7 mouse cellular contexts compared by ENCODE assay signal in genomic region chr2:164787032-164787431, GRCm38 (mm10). TPM values are rescaled to one million over a fixed set of nuclear protein-coding genes. Genes with fewer than 3 reads are reported as not detected.
DNase-seq lines count a peak whose midpoint lies in the region; ATAC-seq lines count a peak whose summit lies in the region.

No protein-coding gene starts in this region.

- DNase-seq in lung, postnatal 14 days: no peak
- no peak for DNase-seq in urinary bladder, adult 18-20 months (ENCODE audit: low spot score in 2 of 2)
- DNase-seq in adrenal gland, postnatal 10 days: no peak

- WGBS in lung, embryonic 15.5 days: 80% methylated on average over 3 of the region's 3 CpGs
- WGBS in heart, embryonic 16.5 days: 65% methylated on average over 3 of the region's 3 CpGs
- 63% methylated on average over 3 of the region's 3 CpGs for WGBS in liver, embryonic 15.5 days (ENCODE audit: insufficient replicate concordance)
- WGBS in stomach, embryonic 16.5 days: 83% methylated on average over 3 of the region's 3 CpGs

- peak overlapping the region; percentile 90 for H3K4me2 ChIP-seq in lung, embryonic 15.5 days
- H3K4me2 ChIP-seq in heart, embryonic 16.5 days (ENCODE audit: low read depth, low read length): peak overlapping the region; percentile 73
- H3K4me2 ChIP-seq in liver, embryonic 15.5 days: peak overlapping the region; percentile 99
- peak overlapping the region; percentile 89 for H3K4me2 ChIP-seq in stomach, embryonic 16.5 days (ENCODE audit: low read depth, low read length)

- H3K27me3 ChIP-seq in lung, embryonic 15.5 days: no peaks in the 10 kb centered on the region
- no peaks in the 10 kb centered on the region for H3K27me3 ChIP-seq in heart, embryonic 16.5 days (ENCODE audit: control insufficient read depth, insufficient read depth, low read length)
- H3K27me3 ChIP-seq in liver, embryonic 15.5 days: peaks cover 41% of the 10 kb centered on the region
- H3K27me3 ChIP-seq in stomach, embryonic 16.5 days (ENCODE audit: control insufficient read depth, insufficient read depth, low read length): no peaks in the 10 kb centered on the region

- H3K9ac ChIP-seq in lung, embryonic 15.5 days: peak overlapping the region; percentile 81
- peak overlapping the region; percentile 90 for H3K9ac ChIP-seq in heart, embryonic 16.5 days (ENCODE audit: low read length)
- 0 out of 2 replicates have a peak overlapping the region, but pooled peaks have one; percentile 74 for H3K9ac ChIP-seq in liver, embryonic 15.5 days
- H3K9ac ChIP-seq in stomach, embryonic 16.5 days (ENCODE audit: low read length): peak overlapping the region; percentile 90

- H3K27ac ChIP-seq in lung, embryonic 15.5 days: peak overlapping the region; percentile 26
- H3K27ac ChIP-seq in heart, embryonic 16.5 days (ENCODE audit: low read length): peak overlapping the region; percentile 96
- H3K27ac ChIP-seq in liver, embryonic 15.5 days (replicated peaks): no peak overlapping the region
- peak overlapping the region; percentile 96; the same call in 1 of the 2 replicates for H3K27ac ChIP-seq in stomach, embryonic 16.5 days (ENCODE audit: low read length)

- no peaks in the 10 kb centered on the region for H3K9me3 ChIP-seq in lung, embryonic 15.5 days
- H3K9me3 ChIP-seq in heart, embryonic 16.5 days (replicated peaks; ENCODE audit: control insufficient read depth, low read length): no peaks in the 10 kb centered on the region
- H3K9me3 ChIP-seq in liver, embryonic 15.5 days (replicated peaks): no peaks in the 10 kb centered on the region
- H3K9me3 ChIP-seq in stomach, embryonic 16.5 days (replicated peaks; ENCODE audit: control insufficient read depth, low read length): no peaks in the 10 kb centered on the region

- H3K4me3 ChIP-seq in lung, embryonic 15.5 days: peak overlapping the region; percentile 73
- H3K4me3 ChIP-seq in heart, embryonic 16.5 days (ENCODE audit: low read length): peak overlapping the region; percentile 73
- peak overlapping the region; percentile 68; the same call in 1 of the 2 replicates for H3K4me3 ChIP-seq in liver, embryonic 15.5 days (replicated peaks)
- peak overlapping the region; percentile 74 for H3K4me3 ChIP-seq in stomach, embryonic 16.5 days (replicated peaks; ENCODE audit: low read length)

- H3K4me1 ChIP-seq in lung, embryonic 15.5 days: peaks cover 24% of the 10 kb centered on the region
- peaks cover 26% of the 10 kb centered on the region for H3K4me1 ChIP-seq in heart, embryonic 16.5 days (ENCODE audit: control insufficient read depth, insufficient read depth, low read length)
- H3K4me1 ChIP-seq in liver, embryonic 15.5 days (replicated peaks): peaks cover 55% of the 10 kb centered on the region
- peaks cover 19% of the 10 kb centered on the region for H3K4me1 ChIP-seq in stomach, embryonic 16.5 days (ENCODE audit: control insufficient read depth, insufficient read depth, low read length)

- peaks cover 10% of the 10 kb centered on the region for H3K36me3 ChIP-seq in lung, embryonic 15.5 days
- peaks cover 3% of the 10 kb centered on the region; the same call in 1 of the 2 replicates for H3K36me3 ChIP-seq in heart, embryonic 16.5 days (ENCODE audit: control insufficient read depth, insufficient read depth)
- peaks cover 27% of the 10 kb centered on the region for H3K36me3 ChIP-seq in liver, embryonic 15.5 days (replicated peaks)
- 0 out of 2 replicates have a peak, but pooled peaks cover 6% of the 10 kb centered on the region for H3K36me3 ChIP-seq in stomach, embryonic 16.5 days (ENCODE audit: control insufficient read depth, insufficient read depth, low read length)

- no peak for ATAC-seq in lung, embryonic 15.5 days (ENCODE audit: borderline replicate concordance, extremely low read depth, low FRiP score, low TSS enrichment)
- ATAC-seq in heart, embryonic 16.5 days (replicated peaks; ENCODE audit: extremely low read depth, insufficient read depth, low FRiP score): no peak
- no peak for ATAC-seq in liver, embryonic 15.5 days (ENCODE audit: insufficient read depth)
- ATAC-seq in stomach, embryonic 16.5 days (ENCODE audit: insufficient read depth, low FRiP score): no peak

RNA-seq across cellular contexts. Expression of gene Snx21, which starts 1.4 kb away (rescaled TPM):
- polyA plus RNA-seq in lung, embryonic 15.5 days (2015; fragmentation: Nextera tagmentation; extraction: Ambion mirVana): 24.4 and 27.0 TPM in 2 replicates
- polyA plus RNA-seq in heart, embryonic 16.5 days (2015; fragmentation: Nextera tagmentation; extraction: Ambion mirVana): 40.6 and 45.6 TPM in 2 replicates
- polyA plus RNA-seq in liver, embryonic 15.5 days (2015; fragmentation: Nextera tagmentation; extraction: Ambion mirVana): 5.6 and 7.9 TPM in 2 replicates
- 26.3 and 26.5 TPM in 2 replicates for polyA plus RNA-seq in stomach, embryonic 16.5 days (2015; fragmentation: Nextera tagmentation; extraction: Ambion mirVana)
- total RNA-seq in adrenal gland, postnatal 10 days (2021): 10 to 100 TPM; 36.9 to 39.0 TPM

RNA-seq across cellular contexts. Expression of gene Tnnc2, which starts 7.3 kb away (rescaled TPM):
- 2.0 and 9.7 TPM in 2 replicates for polyA plus RNA-seq in lung, embryonic 15.5 days (2015; fragmentation: Nextera tagmentation; extraction: Ambion mirVana)
- polyA plus RNA-seq in heart, embryonic 16.5 days (2015; fragmentation: Nextera tagmentation; extraction: Ambion mirVana): 6.7 and 28.8 TPM in 2 replicates
- polyA plus RNA-seq in liver, embryonic 15.5 days (2015; fragmentation: Nextera tagmentation; extraction: Ambion mirVana): 27.2 and 51.1 TPM in 2 replicates
- 15.7 and 377 TPM in 2 replicates for polyA plus RNA-seq in stomach, embryonic 16.5 days (2015; fragmentation: Nextera tagmentation; extraction: Ambion mirVana)
- 100 to 1,000 TPM; 221 to 908 TPM for total RNA-seq in adrenal gland, postnatal 10 days (2021)

RNA-seq across cellular contexts. Expression of gene Ube2c, which starts 17.3 kb away (rescaled TPM):
- 554 and 590 TPM in 2 replicates for polyA plus RNA-seq in lung, embryonic 15.5 days (2015; fragmentation: Nextera tagmentation; extraction: Ambion mirVana)
- 388 and 390 TPM in 2 replicates for polyA plus RNA-seq in heart, embryonic 16.5 days (2015; fragmentation: Nextera tagmentation; extraction: Ambion mirVana)
- 682 and 720 TPM in 2 replicates for polyA plus RNA-seq in liver, embryonic 15.5 days (2015; fragmentation: Nextera tagmentation; extraction: Ambion mirVana)
- 332 and 335 TPM in 2 replicates for polyA plus RNA-seq in stomach, embryonic 16.5 days (2015; fragmentation: Nextera tagmentation; extraction: Ambion mirVana)
- total RNA-seq in adrenal gland, postnatal 10 days (2021): 10 to 100 TPM; 28.1 to 33.7 TPM

RNA-seq across cellular contexts. Expression of gene Acot8, which starts 17.6 kb away (rescaled TPM):
- polyA plus RNA-seq in lung, embryonic 15.5 days (2015; fragmentation: Nextera tagmentation; extraction: Ambion mirVana): 19.8 and 20.3 TPM in 2 replicates
- 15.7 and 16.7 TPM in 2 replicates for polyA plus RNA-seq in heart, embryonic 16.5 days (2015; fragmentation: Nextera tagmentation; extraction: Ambion mirVana)
- 20.3 and 21.3 TPM in 2 replicates for polyA plus RNA-seq in liver, embryonic 15.5 days (2015; fragmentation: Nextera tagmentation; extraction: Ambion mirVana)
- polyA plus RNA-seq in stomach, embryonic 16.5 days (2015; fragmentation: Nextera tagmentation; extraction: Ambion mirVana): 23.8 and 23.9 TPM in 2 replicates
- total RNA-seq in adrenal gland, postnatal 10 days (2021): 10 to 100 TPM; 28.6 to 33.9 TPM

RNA-seq across cellular contexts. Expression of gene Zswim3, which starts 17.9 kb away (rescaled TPM):
- 6.7 and 8.4 TPM in 2 replicates for polyA plus RNA-seq in lung, embryonic 15.5 days (2015; fragmentation: Nextera tagmentation; extraction: Ambion mirVana)
- polyA plus RNA-seq in heart, embryonic 16.5 days (2015; fragmentation: Nextera tagmentation; extraction: Ambion mirVana): 5.9 and 6.4 TPM in 2 replicates
- 4.3 and 5.5 TPM in 2 replicates for polyA plus RNA-seq in liver, embryonic 15.5 days (2015; fragmentation: Nextera tagmentation; extraction: Ambion mirVana)
- 8.8 TPM in 2 replicates for polyA plus RNA-seq in stomach, embryonic 16.5 days (2015; fragmentation: Nextera tagmentation; extraction: Ambion mirVana)
- total RNA-seq in adrenal gland, postnatal 10 days (2021): 1 to 10 TPM; 4.0 to 4.1 TPM
